Mouse (Mus musculus) neural tube, postnatal 0 days (tissue): ENCODE data around the gene Acvr2a. TPM values are rescaled to one million over a fixed set of nuclear protein-coding genes. Genes with fewer than 3 reads are reported as not detected.

Experiments used
- polyA plus RNA-seq: library from polyadenylated mRNA; unstranded; fragments of >200 nt; fragmentation: Nextera tagmentation; extraction: Ambion mirVana; gene quantifications from 2 replicates; pipeline ENCODE4 v1.2.1, GENCODE M21; 2015

Gene Acvr2a
- polyA plus RNA-seq = 23.3 and 27.0 TPM in 2 replicates

GRCm38 (mm10) chr2:48813371-48814222 lies at the start of gene Acvr2a:
Gene Acvr2a, plus strand, starts transcription at chr2:48814109.

GRCm38 (mm10) chr2:48948841-48949584 lies 135.1 kb downstream of the Acvr2a start, which contains the start of gene Mbd5:
Gene Mbd5, plus strand, starts transcription at chr2:48949508.

DNA sequence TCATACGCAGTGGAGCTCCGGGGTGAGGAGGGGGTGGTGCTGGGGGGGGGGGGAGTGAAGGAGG lies 136.2 kb downstream of the Acvr2a start, which contains the start of gene Orc4:
Gene Orc4 (minus strand): TSS at position 26 of the 64 bp plus-strand sequence.

Other genes starting within 250 kb of the Acvr2a start
- 22.1 and 27.1 TPM in 2 replicates for gene Mbd5, start 135.4 kb downstream of the Acvr2a start, polyA plus RNA-seq
- gene Orc4, start 136.2 kb downstream of the Acvr2a start, polyA plus RNA-seq = 65.4 and 67.5 TPM in 2 replicates